Mouse (Mus musculus) testis, adult 2 months (tissue): ENCODE data around the gene Dnal4.

Experiments used
- CTCF ChIP-seq: fragments of 200-500 bp; IDR thresholded peaks from 2 replicates; pipeline ENCODE4 v1.5.1; 2012; ENCODE audit warnings: low read depth, mild to moderate bottlenecking, inconsistent platforms, low read length, moderate library complexity; ENCODE audit not compliant: control insufficient read depth, insufficient read depth, insufficient replicate concordance
- POLR2A ChIP-seq: fragments of 200-500 bp; IDR thresholded peaks from 2 replicates; pipeline ENCODE4 v1.6.1; 2012; ENCODE audit warnings: low read depth, mild to moderate bottlenecking, inconsistent platforms, low read length, moderate library complexity; ENCODE audit not compliant: control insufficient read depth

DNA sequence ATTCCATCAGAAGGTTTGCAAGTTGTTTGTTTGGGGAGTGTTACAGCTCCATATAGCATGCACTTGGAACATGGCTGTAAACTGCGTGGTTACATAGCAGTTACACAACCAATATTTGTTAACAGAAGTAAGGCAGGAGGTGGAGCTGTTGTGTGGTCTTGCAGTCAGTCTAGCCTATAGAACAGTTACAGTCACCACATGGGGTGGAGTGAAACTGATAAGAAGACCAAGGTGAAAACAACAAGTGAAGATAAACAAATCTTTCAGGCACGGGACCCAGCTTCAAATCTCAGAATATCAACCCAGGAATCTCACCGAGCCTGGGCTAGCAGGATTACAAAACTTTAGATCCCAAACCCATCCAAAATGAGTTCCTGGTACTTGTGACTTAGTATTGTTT is 36.9 kb downstream of the Dnal4 start:
- TF ChIP-seq POLR2A: no peak
- TF ChIP-seq CTCF: no peak
